ENCODE assay signal across 8 mouse cellular contexts in the genomic region with DNA sequence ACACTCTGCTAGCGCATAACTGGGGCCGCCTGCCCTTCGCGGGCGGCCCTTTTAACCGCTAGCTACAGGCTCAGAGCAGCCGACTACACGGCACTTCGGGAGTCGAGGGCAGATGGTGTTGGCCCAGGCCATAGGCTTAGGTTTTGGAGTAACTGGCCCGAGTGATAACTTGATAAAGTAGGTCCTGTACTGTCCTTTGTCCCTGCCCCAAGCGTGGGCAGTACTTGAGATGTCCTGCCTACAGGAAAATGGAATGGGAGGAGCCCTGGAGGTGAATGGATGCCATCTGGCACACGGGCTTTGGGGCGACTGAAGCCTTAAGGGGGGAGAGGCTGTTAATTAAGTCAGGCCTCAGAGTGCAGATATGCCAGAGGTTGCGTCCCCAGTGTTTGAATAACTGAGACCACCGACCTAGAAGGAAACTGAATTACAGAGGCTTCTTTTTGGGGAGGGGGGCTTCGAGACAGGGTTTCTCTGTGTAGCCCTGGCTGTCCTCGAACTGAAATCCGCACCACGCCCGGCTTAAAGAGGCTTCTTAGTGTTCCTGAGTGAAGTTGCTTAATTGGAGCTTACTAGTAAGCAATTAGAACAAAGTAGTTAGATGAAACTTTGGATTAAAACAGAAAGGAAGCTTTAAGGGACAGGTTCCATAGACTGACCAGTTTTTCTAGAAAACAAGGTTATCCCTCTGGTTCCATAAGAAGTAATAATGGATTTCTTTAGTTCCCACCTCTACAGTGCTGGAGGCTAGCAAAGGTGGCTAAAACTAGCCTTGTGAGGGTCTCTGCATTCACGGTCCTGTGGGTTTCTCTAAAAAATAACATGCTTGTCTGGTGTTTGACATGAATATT. TPM values are rescaled to one million over a fixed set of nuclear protein-coding genes. Genes with fewer than 3 reads are reported as not detected.
DNase-seq lines count a peak whose midpoint lies in the region; ATAC-seq and TF ChIP-seq lines count a peak whose summit lies in the region.

No protein-coding gene starts in this region.

- TF ChIP-seq CTCF in MEL (IDR thresholded peaks at IDR 0.05 in 2 of 3, conservative IDR thresholded peaks at IDR 0.05 in 1 of 3; ENCODE audit: control insufficient read depth in 1 of 3, insufficient read depth in 1 of 3, low read depth in 2 of 3, low read length in 3 of 3, poor library complexity in 1 of 3, severe bottlenecking in 1 of 3): no peak
- TF ChIP-seq CTCF in thymus, adult 2 months (IDR thresholded peaks at IDR 0.05; ENCODE audit: borderline replicate concordance, control insufficient read depth, extremely low read depth, insufficient read depth, low read length, poor library complexity): no peak

- H3K4me2 ChIP-seq in forebrain, embryonic 12.5 days: peak overlapping the region; percentile 74
- H3K4me2 ChIP-seq in heart, embryonic 16.5 days (ENCODE audit: low read depth, low read length): peak overlapping the region; percentile 81
- peak overlapping the region; percentile 92 for H3K4me2 ChIP-seq in liver, embryonic 16.5 days (ENCODE audit: low read depth, low read length)
- H3K4me2 ChIP-seq in neural tube, embryonic 13.5 days: peak overlapping the region; percentile 81

- no peaks in the 10 kb centered on the region for H3K27me3 ChIP-seq in MEL (ENCODE audit: control insufficient read depth in 1 of 2, insufficient read depth in 2 of 2, low read length in 2 of 2)
- H3K27me3 ChIP-seq in forebrain, embryonic 12.5 days: no peaks in the 10 kb centered on the region
- no peaks in the 10 kb centered on the region for H3K27me3 ChIP-seq in heart, embryonic 16.5 days (ENCODE audit: control insufficient read depth, insufficient read depth, low read length)
- no peaks in the 10 kb centered on the region for H3K27me3 ChIP-seq in liver, embryonic 16.5 days (ENCODE audit: control insufficient read depth, insufficient read depth, low read depth, low read length)
- no peaks in the 10 kb centered on the region for H3K27me3 ChIP-seq in neural tube, embryonic 13.5 days
- H3K27me3 ChIP-seq in thymus, adult 2 months (ENCODE audit: control insufficient read depth, insufficient read depth, low read length): no peaks in the 10 kb centered on the region

- DNase-seq in MEL (ENCODE audit: low read depth, low spot score): peak; percentile 85
- DNase-seq in kidney, postnatal 14 days: peak; percentile 81
- peak; percentile 48 for DNase-seq in thymus, adult 2 months

- under 1% methylated on average over 22 of the region's 22 CpGs for WGBS in forebrain, embryonic 12.5 days
- 5% methylated on average over 22 of the region's 22 CpGs for WGBS in heart, embryonic 16.5 days
- 2% methylated on average over 22 of the region's 22 CpGs for WGBS in liver, embryonic 16.5 days (ENCODE audit: insufficient replicate concordance)
- WGBS in neural tube, embryonic 13.5 days: under 1% methylated on average over 22 of the region's 22 CpGs
- 6% methylated on average over 22 of the region's 22 CpGs for WGBS in thymus, adult 2 months

- TF ChIP-seq RAD21 in MEL (IDR thresholded peaks at IDR 0.05; ENCODE audit: low read depth, low read length): no peak

- H3K27ac ChIP-seq in MEL (ENCODE audit: control insufficient read depth, low read depth, low read length): peak overlapping the region; percentile 95
- peak overlapping the region; percentile 99 for H3K27ac ChIP-seq in forebrain, embryonic 12.5 days
- H3K27ac ChIP-seq in heart, embryonic 16.5 days (ENCODE audit: low read length): peak overlapping the region; percentile 99
- peak overlapping the region; percentile 95 for H3K27ac ChIP-seq in liver, embryonic 16.5 days (ENCODE audit: low read length)
- H3K27ac ChIP-seq in neural tube, embryonic 13.5 days (replicated peaks): peak overlapping the region; percentile 98
- peak overlapping the region; percentile 41; the same call in 1 of the 2 replicates for H3K27ac ChIP-seq in thymus, adult 2 months (ENCODE audit: control insufficient read depth, insufficient read depth, low read length)

- peaks cover 5 to 18% of the 10 kb centered on the region in 2 experiments; a peak in 2 of 4 replicates for H3K4me1 ChIP-seq in MEL (ENCODE audit: control insufficient read depth in 1 of 2, insufficient read depth in 2 of 2, low read length in 2 of 2)
- H3K4me1 ChIP-seq in forebrain, embryonic 12.5 days: peaks cover 11% of the 10 kb centered on the region
- no peaks in the 10 kb centered on the region for H3K4me1 ChIP-seq in heart, embryonic 16.5 days (ENCODE audit: control insufficient read depth, insufficient read depth, low read length)
- peaks cover 11% of the 10 kb centered on the region for H3K4me1 ChIP-seq in liver, embryonic 16.5 days (ENCODE audit: control insufficient read depth, low read depth, low read length)
- peaks cover 20% of the 10 kb centered on the region for H3K4me1 ChIP-seq in neural tube, embryonic 13.5 days (replicated peaks)
- H3K4me1 ChIP-seq in thymus, adult 2 months (replicated peaks; ENCODE audit: control insufficient read depth, insufficient read depth, low read length): peaks cover 5% of the 10 kb centered on the region

- no peaks in the 10 kb centered on the region for H3K9me3 ChIP-seq in MEL (replicated peaks; ENCODE audit: insufficient read depth, low read length)
- H3K9me3 ChIP-seq in forebrain, embryonic 12.5 days: no peaks in the 10 kb centered on the region
- H3K9me3 ChIP-seq in heart, embryonic 16.5 days (replicated peaks; ENCODE audit: control insufficient read depth, low read length): no peaks in the 10 kb centered on the region
- H3K9me3 ChIP-seq in liver, embryonic 16.5 days (replicated peaks; ENCODE audit: control insufficient read depth, low read length): no peaks in the 10 kb centered on the region
- H3K9me3 ChIP-seq in neural tube, embryonic 13.5 days: no peaks in the 10 kb centered on the region

- peaks cover 9% of the 10 kb centered on the region for H3K79me2 ChIP-seq in MEL (ENCODE audit: control insufficient read depth, insufficient read depth, low read length, poor library complexity)

- peak overlapping the region; percentile 57 to 90 for H3K4me3 ChIP-seq in MEL (ENCODE audit: control insufficient read depth in 1 of 2, insufficient read depth in 1 of 2, low read depth in 2 of 2, low read length in 2 of 2)
- H3K4me3 ChIP-seq in forebrain, embryonic 12.5 days (replicated peaks): peak overlapping the region; percentile 74
- peak overlapping the region; percentile 95 for H3K4me3 ChIP-seq in heart, embryonic 16.5 days (ENCODE audit: low read length)
- peak overlapping the region; percentile 89 for H3K4me3 ChIP-seq in liver, embryonic 16.5 days (ENCODE audit: low read depth, low read length)
- peak overlapping the region; percentile 94 for H3K4me3 ChIP-seq in neural tube, embryonic 13.5 days
- peak overlapping the region; percentile 78 for H3K4me3 ChIP-seq in thymus, adult 2 months (ENCODE audit: control insufficient read depth, insufficient read depth, low read length)

- peak; percentile 60; the same call in 1 of the 2 replicates for ATAC-seq in cerebellum, adult (ENCODE audit: insufficient number of reproducible peaks, low FRiP score, low TSS enrichment)
- peak; percentile 78 for ATAC-seq in forebrain, embryonic 12.5 days (ENCODE audit: low FRiP score)
- ATAC-seq in heart, embryonic 16.5 days (replicated peaks; ENCODE audit: extremely low read depth, insufficient read depth, low FRiP score): peak; percentile 80
- ATAC-seq in liver, embryonic 16.5 days (ENCODE audit: low read depth): peak; percentile 40
- ATAC-seq in neural tube, embryonic 13.5 days (ENCODE audit: low read depth): peak; percentile 80

- peak; percentile 81 to 86 for TF ChIP-seq POLR2A in MEL (IDR thresholded peaks at IDR 0.05; ENCODE audit: control insufficient read depth in 1 of 2, insufficient read depth in 1 of 2, low read depth in 1 of 2, low read length in 2 of 2, poor library complexity in 1 of 2)
- TF ChIP-seq POLR2A in thymus, adult 2 months (IDR thresholded peaks at IDR 0.05; ENCODE audit: control insufficient read depth, extremely low read depth, insufficient read depth, low read length, poor library complexity): no peak

- H3K36me3 ChIP-seq in MEL (ENCODE audit: control insufficient read depth in 1 of 2, insufficient read depth in 2 of 2, low read length in 2 of 2): peaks cover 0 to 23% of the 10 kb centered on the region in 2 experiments; a peak in 2 of 4 replicates
- no peaks in the 10 kb centered on the region for H3K36me3 ChIP-seq in forebrain, embryonic 12.5 days (replicated peaks)
- H3K36me3 ChIP-seq in heart, embryonic 16.5 days (ENCODE audit: control insufficient read depth, insufficient read depth): no peaks in the 10 kb centered on the region
- H3K36me3 ChIP-seq in liver, embryonic 16.5 days (ENCODE audit: control insufficient read depth, insufficient read depth): peaks cover 3% of the 10 kb centered on the region; the same call in 1 of the 2 replicates
- peaks cover 8% of the 10 kb centered on the region; the same call in 1 of the 2 replicates for H3K36me3 ChIP-seq in neural tube, embryonic 13.5 days
- no peaks in the 10 kb centered on the region for H3K36me3 ChIP-seq in thymus, adult 2 months (ENCODE audit: control insufficient read depth, insufficient read depth, low read length)

- TF ChIP-seq EP300 in MEL (IDR thresholded peaks at IDR 0.05; ENCODE audit: low read depth in 1 of 2, low read length in 2 of 2): peak in 1 of 2 experiments; percentile 45; a peak in 2 of 4 replicates

- peak overlapping the region; percentile 91 for H3K9ac ChIP-seq in MEL (ENCODE audit: control insufficient read depth, low read depth, low read length, poor library complexity, severe bottlenecking)
- H3K9ac ChIP-seq in forebrain, embryonic 12.5 days: peak overlapping the region; percentile 97
- H3K9ac ChIP-seq in heart, embryonic 16.5 days (ENCODE audit: low read length): peak overlapping the region; percentile 100
- peak overlapping the region; percentile 94 for H3K9ac ChIP-seq in liver, embryonic 16.5 days (ENCODE audit: low read depth, low read length)
- peak overlapping the region; percentile 100 for H3K9ac ChIP-seq in neural tube, embryonic 13.5 days

TF ChIP-seq in MEL, 35 proteins besides CTCF, POLR2A, EP300 and RAD21 (continues in another document):
- TF ChIP-seq ZMIZ1 (IDR thresholded peaks at IDR 0.05; ENCODE audit: low read depth, low read length) (peak; percentile 97), TAL1 (IDR thresholded peaks at IDR 0.05; ENCODE audit: low read length) (no peak), TBP (IDR thresholded peaks at IDR 0.05; ENCODE audit: low read depth, low read length) (no peak), MXI1 (IDR thresholded peaks at IDR 0.05; ENCODE audit: low read depth, low read length) (no peak), ETS1 (IDR thresholded peaks at IDR 0.05; ENCODE audit: low read depth, low read length) (no peak)

RNA-seq across cellular contexts. Expression of a gene that starts 13.9 kb away (rescaled TPM):
- total RNA-seq in MEL (2012; rRNA removed): 4.3 and 4.8 TPM in 2 replicates
- 1 to 10 TPM in 1 of 2 experiments, not detected in 1; 5.7 TPM for polyA plus RNA-seq in MEL (2012; ENCODE audit: insufficient read depth in 1 of 2, insufficient read length in 2 of 2, low read depth in 1 of 2, low replicate concordance in 2 of 2, missing spikeins in 1 of 2)
- polyA plus RNA-seq in forebrain, embryonic 12.5 days (2016; fragmentation: Nextera tagmentation; extraction: Ambion mirVana): 6.6 and 8.6 TPM in 2 replicates
- 4.7 and 5.3 TPM in 2 replicates for polyA plus RNA-seq in heart, embryonic 16.5 days (2015; fragmentation: Nextera tagmentation; extraction: Ambion mirVana)
- 4.7 and 5.2 TPM in 2 replicates for polyA plus RNA-seq in liver, embryonic 16.5 days (2015; fragmentation: Nextera tagmentation; extraction: Ambion mirVana)
- 5.7 and 6.4 TPM in 2 replicates for polyA plus RNA-seq in neural tube, embryonic 13.5 days (2015; fragmentation: Nextera tagmentation; extraction: Ambion mirVana)
- 18.1 and 21.9 TPM in 2 replicates for polyA plus RNA-seq in thymus, adult 2 months (2012; rRNA removed)

Comparison
In these comparisons a context has a peak if more than half of its experiments do, and no peak if none do; other contexts are left out.
1. Peak in every context shown above with its lines: DNase-seq, ATAC-seq, H3K4me3 ChIP-seq and H3K27ac ChIP-seq.
2. H3K27ac ChIP-seq: peak in every context shown above with its lines; median percentile 99 in forebrain, embryonic 12.5 days; 99 in heart, embryonic 16.5 days; 98 in neural tube, embryonic 13.5 days; 95 in MEL; 95 in liver, embryonic 16.5 days; 41 in thymus, adult 2 months.